Mouse (Mus musculus): ENCODE results near the gene Meox1. TPM values are rescaled to one million over a fixed set of nuclear protein-coding genes. Genes with fewer than 3 reads are reported as not detected.
A peak's percentile ranks its signal among the peaks of the same experiment; 100 is the strongest.

Gene Meox1
- polyA plus RNA-seq, 1 experiment from 2014 or later, result 15.2 TPM

DNA sequence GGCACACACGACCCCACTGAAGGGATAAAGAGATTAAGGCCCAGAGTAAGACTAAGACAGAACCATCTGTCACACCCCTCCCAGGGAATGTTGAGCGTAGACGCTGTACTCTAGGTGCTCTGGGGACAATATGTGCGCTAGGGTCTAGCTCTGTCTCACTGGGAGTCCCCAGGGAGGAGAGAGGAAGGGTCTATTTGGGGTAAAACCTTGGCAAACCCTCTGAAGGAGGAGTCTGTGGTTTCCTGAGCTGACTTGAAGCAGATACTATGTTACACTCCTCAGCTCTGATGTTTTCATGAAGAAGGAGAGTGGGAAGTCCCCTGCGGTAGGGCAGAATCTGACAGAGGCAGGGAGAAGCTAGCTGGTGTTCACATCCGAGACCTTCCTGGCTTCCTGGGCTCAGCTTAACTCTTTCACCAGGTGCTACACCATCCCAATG lies 8.3 kb downstream of the Meox1 start:
- H3K4me1 ChIP-seq (ENCODE audit: insufficient read depth, low read length), result peaks cover 65% of the 10 kb centered on the region
- 56% methylated on average over 6 of the region's 6 CpGs for WGBS

DNA sequence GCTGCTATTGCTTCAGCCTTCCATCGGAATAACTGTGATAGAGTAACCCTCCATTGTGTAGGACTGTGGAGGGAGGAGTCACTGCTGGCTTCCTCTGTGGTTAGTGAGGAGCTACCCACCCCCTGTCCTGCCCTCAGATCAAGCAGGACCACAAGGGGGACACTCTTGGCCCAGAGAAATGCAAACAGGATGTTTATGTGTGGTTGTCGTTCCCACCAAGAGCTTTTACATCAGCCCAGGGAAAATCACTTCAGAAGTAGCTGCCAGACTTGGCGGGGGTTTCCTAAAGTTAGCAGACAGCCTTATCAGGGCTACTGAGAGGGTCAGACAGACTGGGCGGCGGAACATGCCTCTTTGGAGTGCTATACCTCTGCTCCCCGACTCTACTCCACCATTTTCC lies 8.9 kb downstream of the Meox1 start:
- ATAC-seq (ENCODE audit: low FRiP score, low TSS enrichment), result no peak
- Histone ChIP-seq H3K27me3 (ENCODE audit: insufficient read depth, low read length) (peaks cover 11% of the 10 kb centered on the region; the same call in 1 of the 2 replicates), H3K27ac (ENCODE audit: low read length) (peak overlapping the region; percentile 70), H3K9me3 (ENCODE audit: low read length) (no peaks in the 10 kb centered on the region), H3K9ac (replicated peaks; ENCODE audit: low read length) (no peak overlapping the region), H3K4me3 (ENCODE audit: low read length) (no peak overlapping the region), H3K4me2 (replicated peaks; ENCODE audit: low read depth, low read length) (no peak overlapping the region), H3K36me3 (ENCODE audit: insufficient read depth, low read length) (no peaks in the 10 kb centered on the region), H3K4me1 (ENCODE audit: insufficient read depth, low read length) (peaks cover 71% of the 10 kb centered on the region)
- WGBS, result 45% methylated on average over 6 of the region's 6 CpGs

More for the DNA sequence above, 8.3 kb downstream of the Meox1 start:
- Histone ChIP-seq H3K9ac (replicated peaks; ENCODE audit: low read length) (no peak overlapping the region), H3K4me3 (ENCODE audit: low read length) (no peak overlapping the region), H3K27ac (ENCODE audit: low read length) (peak overlapping the region; percentile 70), H3K36me3 (ENCODE audit: insufficient read depth, low read length) (no peaks in the 10 kb centered on the region), H3K9me3 (ENCODE audit: low read length) (no peaks in the 10 kb centered on the region), H3K27me3 (ENCODE audit: insufficient read depth, low read length) (peaks cover 11% of the 10 kb centered on the region; the same call in 1 of the 2 replicates), H3K4me2 (replicated peaks; ENCODE audit: low read depth, low read length) (no peak overlapping the region)
- no peak for ATAC-seq (ENCODE audit: low FRiP score, low TSS enrichment)

DNA sequence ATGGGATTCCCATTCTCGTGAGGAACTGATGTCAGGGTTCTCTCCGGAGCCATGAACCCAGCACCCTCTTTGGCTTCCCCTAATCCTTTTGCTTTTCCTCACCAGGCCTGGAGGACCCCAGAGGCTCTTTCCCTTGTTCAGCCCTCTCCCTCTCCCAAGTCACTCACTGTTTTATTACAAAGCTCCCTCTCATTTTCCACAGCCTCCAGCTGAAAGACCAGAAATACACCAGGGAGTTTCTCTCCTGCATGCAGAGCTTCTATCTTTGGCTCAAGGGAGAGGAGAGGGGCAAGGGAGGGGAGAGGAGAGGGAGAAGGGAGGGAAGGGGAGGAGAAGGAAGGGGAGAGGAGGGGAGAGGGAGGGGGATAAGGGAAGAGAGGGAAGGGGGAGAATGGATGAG lies 10.3 kb downstream of the Meox1 start:
- Histone ChIP-seq H3K9me3 (ENCODE audit: low read length) (no peaks in the 10 kb centered on the region), H3K27me3 (ENCODE audit: insufficient read depth, low read length) (peaks cover 7% of the 10 kb centered on the region; the same call in 1 of the 2 replicates), H3K4me1 (ENCODE audit: insufficient read depth, low read length) (peaks cover 68% of the 10 kb centered on the region), H3K4me3 (ENCODE audit: low read length) (no peak overlapping the region), H3K27ac (ENCODE audit: low read length) (no peak overlapping the region), H3K36me3 (ENCODE audit: insufficient read depth, low read length) (no peaks in the 10 kb centered on the region), H3K9ac (replicated peaks; ENCODE audit: low read length) (no peak overlapping the region), H3K4me2 (replicated peaks; ENCODE audit: low read depth, low read length) (no peak overlapping the region)
- ATAC-seq (ENCODE audit: low FRiP score, low TSS enrichment), result no peak
- WGBS, result 51% methylated on average over 2 of the region's 2 CpGs

DNA sequence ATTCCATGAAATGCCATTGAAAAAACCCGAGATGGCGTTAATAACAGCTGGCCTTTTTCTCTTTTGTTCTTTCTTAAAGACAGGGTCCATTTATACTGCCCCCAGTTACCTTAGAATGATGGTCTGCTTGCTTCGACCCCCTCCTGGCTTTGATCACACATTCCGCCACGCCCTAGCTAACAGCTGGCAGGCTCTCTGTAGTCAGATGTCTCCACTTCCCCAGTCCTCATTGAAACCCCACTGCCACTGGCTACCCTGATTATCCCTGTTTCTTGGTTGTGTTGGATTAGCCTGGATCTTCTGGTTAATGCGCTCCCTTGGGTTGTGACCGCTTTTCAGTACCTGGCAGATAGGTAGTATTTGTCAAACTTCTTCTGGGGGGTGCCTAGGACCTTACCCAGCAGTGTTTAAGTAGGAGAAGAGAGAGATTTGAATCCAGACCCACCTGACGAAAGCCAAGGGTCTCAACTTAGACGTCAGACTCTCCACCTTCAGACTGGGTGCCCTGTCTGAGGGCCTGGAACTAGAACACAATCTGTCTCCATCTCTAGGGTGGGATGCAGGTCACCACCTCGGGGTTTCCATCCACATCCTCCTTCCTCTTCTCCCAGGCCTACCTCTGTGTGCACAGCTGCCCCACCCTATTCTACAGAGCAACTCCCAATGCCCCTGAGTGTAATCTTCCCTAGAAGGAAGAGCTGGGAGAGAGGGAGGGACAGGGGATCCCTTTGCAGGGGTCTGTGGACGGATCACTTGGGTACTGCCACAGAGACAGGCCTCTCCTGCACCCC lies 11.5 kb downstream of the Meox1 start:
- Histone ChIP-seq H3K4me2 (replicated peaks; ENCODE audit: low read depth, low read length) (no peak overlapping the region), H3K27ac (ENCODE audit: low read length) (peak overlapping the region; percentile 73; the same call in 1 of the 2 replicates)

DNA sequence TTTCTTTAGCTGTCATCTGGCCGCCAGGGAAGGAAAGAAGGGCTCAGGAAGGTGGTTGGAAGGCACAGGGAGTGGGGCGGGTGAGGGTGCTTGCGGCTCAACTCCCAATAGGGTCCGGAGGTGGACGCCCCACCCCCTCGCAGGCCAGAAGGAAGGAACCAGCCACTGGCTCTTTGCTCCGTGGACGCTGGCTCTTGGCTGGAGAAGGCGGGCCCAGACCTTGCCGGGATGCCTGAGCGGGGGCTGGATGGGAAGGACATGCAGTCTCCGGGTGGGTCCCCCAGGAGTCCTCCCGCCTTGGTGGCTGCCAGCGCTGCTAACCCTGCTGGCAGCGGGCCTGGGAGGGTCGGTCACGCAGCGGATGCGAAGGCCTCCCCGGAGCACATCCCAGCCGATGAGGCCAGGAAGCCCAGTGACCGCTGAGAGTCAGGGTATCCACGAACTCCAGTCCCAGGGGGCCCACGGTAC lies 12.5 kb downstream of the Meox1 start:
- peak overlapping the region; percentile 63 for H3K4me2 ChIP-seq (replicated peaks; ENCODE audit: low read depth, low read length)
- 5% methylated on average over 24 of the region's 24 CpGs for WGBS

More for the DNA sequence above, 11.5 kb downstream of the Meox1 start:
- H3K9me3 ChIP-seq (ENCODE audit: low read length), result no peaks in the 10 kb centered on the region
- H3K27me3 ChIP-seq (ENCODE audit: insufficient read depth, low read length), result peaks cover 6% of the 10 kb centered on the region; the same call in 1 of the 2 replicates
- H3K4me3 ChIP-seq (ENCODE audit: low read length), result no peak overlapping the region
- 72% methylated on average over 11 of the region's 11 CpGs for WGBS
- H3K9ac ChIP-seq (replicated peaks; ENCODE audit: low read length), result no peak overlapping the region
- H3K36me3 ChIP-seq (ENCODE audit: insufficient read depth, low read length), result no peaks in the 10 kb centered on the region
- peaks cover 70% of the 10 kb centered on the region for H3K4me1 ChIP-seq (ENCODE audit: insufficient read depth, low read length)
- no peak for ATAC-seq (ENCODE audit: low FRiP score, low TSS enrichment)

DNA sequence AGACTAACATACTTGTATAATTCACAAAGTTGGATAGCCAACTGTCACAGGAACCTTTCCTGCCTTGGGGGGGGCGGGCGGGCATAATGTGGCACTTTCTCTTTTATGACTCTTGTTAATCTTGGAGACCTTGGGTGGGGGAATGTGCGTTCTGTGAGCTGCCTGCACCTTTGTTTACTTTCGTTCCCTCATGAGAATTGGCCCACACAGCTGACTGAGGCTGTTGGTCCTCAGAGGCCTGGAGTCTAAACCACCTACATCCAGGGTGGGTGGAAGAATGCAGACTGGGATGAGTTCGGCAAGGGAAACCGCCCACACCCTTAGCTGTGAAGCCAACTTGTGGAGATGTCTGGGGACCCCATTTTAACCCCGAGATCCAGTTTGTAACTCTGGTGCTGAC lies 13.0 kb downstream of the Meox1 start:
- Histone ChIP-seq H3K9ac (replicated peaks; ENCODE audit: low read length) (peak overlapping the region; percentile 67), H3K9me3 (ENCODE audit: low read length) (no peaks in the 10 kb centered on the region), H3K4me3 (ENCODE audit: low read length) (no peak overlapping the region), H3K4me2 (replicated peaks; ENCODE audit: low read depth, low read length) (peak overlapping the region; percentile 63), H3K27me3 (ENCODE audit: insufficient read depth, low read length) (peaks cover 5% of the 10 kb centered on the region; the same call in 1 of the 2 replicates), H3K4me1 (ENCODE audit: insufficient read depth, low read length) (peaks cover 60% of the 10 kb centered on the region), H3K27ac (ENCODE audit: low read length) (peak overlapping the region; percentile 73), H3K36me3 (ENCODE audit: insufficient read depth, low read length) (no peaks in the 10 kb centered on the region)
- no peak for ATAC-seq (ENCODE audit: low FRiP score, low TSS enrichment)
- WGBS, result 37% methylated on average over 7 of the region's 7 CpGs

More for the DNA sequence above, 12.5 kb downstream of the Meox1 start:
- Histone ChIP-seq H3K9me3 (ENCODE audit: low read length) (no peaks in the 10 kb centered on the region), H3K36me3 (ENCODE audit: insufficient read depth, low read length) (no peaks in the 10 kb centered on the region), H3K27ac (ENCODE audit: low read length) (peak overlapping the region; percentile 73), H3K9ac (replicated peaks; ENCODE audit: low read length) (peak overlapping the region; percentile 67), H3K4me3 (ENCODE audit: low read length) (peak overlapping the region; percentile 35), H3K27me3 (ENCODE audit: insufficient read depth, low read length) (peaks cover 5% of the 10 kb centered on the region; the same call in 1 of the 2 replicates), H3K4me1 (ENCODE audit: insufficient read depth, low read length) (peaks cover 65% of the 10 kb centered on the region)
- ATAC-seq (ENCODE audit: low FRiP score, low TSS enrichment), result peak; percentile 88

DNA sequence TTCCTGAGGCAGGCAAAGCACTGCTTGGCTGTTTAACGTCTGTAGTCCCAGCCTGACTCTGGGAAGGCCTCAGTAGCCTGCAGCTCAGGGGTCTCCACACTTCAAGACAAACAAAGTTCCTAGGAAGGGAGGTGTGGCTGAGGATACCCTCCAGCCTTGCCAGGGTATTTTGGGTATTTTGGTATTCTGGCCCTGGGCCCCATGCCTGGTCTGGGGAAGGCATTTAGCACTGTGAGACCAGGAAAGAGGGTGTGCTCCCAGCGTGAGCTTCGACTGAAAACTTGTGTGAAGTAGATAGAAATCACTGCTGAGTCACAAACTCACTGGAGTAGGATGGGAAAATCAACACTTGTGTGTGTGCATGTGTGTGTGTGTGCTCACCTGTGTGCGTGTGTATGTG lies 14.5 kb downstream of the Meox1 start:
- no peaks in the 10 kb centered on the region for H3K36me3 ChIP-seq (ENCODE audit: insufficient read depth, low read length)
- WGBS, result 65% methylated on average over 4 of the region's 4 CpGs
- ATAC-seq (ENCODE audit: low FRiP score, low TSS enrichment), result no peak
- no peak overlapping the region for H3K4me3 ChIP-seq (ENCODE audit: low read length)
- no peak overlapping the region for H3K4me2 ChIP-seq (replicated peaks; ENCODE audit: low read depth, low read length)
- H3K27me3 ChIP-seq (ENCODE audit: insufficient read depth, low read length), result peaks cover 5% of the 10 kb centered on the region; the same call in 1 of the 2 replicates
- no peak overlapping the region for H3K27ac ChIP-seq (ENCODE audit: low read length)
- H3K9ac ChIP-seq (replicated peaks; ENCODE audit: low read length), result no peak overlapping the region
- no peaks in the 10 kb centered on the region for H3K9me3 ChIP-seq (ENCODE audit: low read length)
- H3K4me1 ChIP-seq (ENCODE audit: insufficient read depth, low read length), result peaks cover 49% of the 10 kb centered on the region

DNA sequence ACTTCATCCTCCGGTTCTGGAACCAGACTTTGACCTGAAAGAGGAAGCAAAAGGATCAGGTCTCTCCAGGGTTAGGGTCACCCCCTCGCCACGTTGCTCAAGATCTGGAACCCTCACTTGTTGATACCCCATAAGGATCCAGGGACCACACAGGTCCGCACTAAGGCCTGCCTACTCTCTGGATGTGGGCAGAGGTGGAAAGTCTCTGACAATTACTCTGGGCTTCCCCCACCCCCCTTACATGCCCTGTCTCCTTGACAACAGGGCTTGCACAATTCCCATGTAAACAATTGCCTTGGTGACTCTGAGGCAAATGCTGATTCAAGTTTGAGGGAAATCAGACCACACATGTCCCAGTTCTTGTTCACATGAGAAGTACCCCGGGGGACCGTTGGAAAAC lies 15.5 kb downstream of the Meox1 start:
- Histone ChIP-seq H3K4me2 (replicated peaks; ENCODE audit: low read depth, low read length) (no peak overlapping the region), H3K4me3 (ENCODE audit: low read length) (no peak overlapping the region), H3K9me3 (ENCODE audit: low read length) (no peaks in the 10 kb centered on the region), H3K4me1 (ENCODE audit: insufficient read depth, low read length) (peaks cover 52% of the 10 kb centered on the region), H3K9ac (replicated peaks; ENCODE audit: low read length) (no peak overlapping the region), H3K27ac (ENCODE audit: low read length) (no peak overlapping the region), H3K36me3 (ENCODE audit: insufficient read depth, low read length) (no peaks in the 10 kb centered on the region), H3K27me3 (ENCODE audit: insufficient read depth, low read length) (0 out of 2 replicates have a peak, but pooled peaks cover 5% of the 10 kb centered on the region)
- ATAC-seq (ENCODE audit: low FRiP score, low TSS enrichment), result no peak
- WGBS, result 70% methylated on average over 6 of the region's 6 CpGs

DNA sequence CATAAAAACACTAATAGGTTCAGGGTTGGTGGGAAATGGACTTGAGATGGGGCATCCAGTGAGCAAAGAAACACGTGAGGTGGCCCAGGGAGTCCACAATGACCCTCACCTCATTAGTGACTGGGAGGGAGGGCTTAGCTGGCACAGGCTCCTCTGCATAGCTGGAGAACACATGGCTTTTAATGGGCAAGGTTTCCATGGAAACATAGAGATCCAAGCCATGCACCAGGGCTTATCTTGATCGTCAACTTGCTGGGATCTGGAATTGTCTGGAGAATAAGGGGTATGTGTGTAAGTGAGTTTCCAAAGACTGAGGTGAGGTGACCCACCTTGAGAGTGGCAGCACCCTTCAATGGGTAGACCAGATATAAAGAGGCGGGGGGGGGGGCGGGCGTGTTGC lies 19.2 kb downstream of the Meox1 start:
- ATAC-seq (ENCODE audit: low FRiP score, low TSS enrichment), result no peak
- 75% methylated on average over 5 of the region's 5 CpGs for WGBS
- no peaks in the 10 kb centered on the region for H3K9me3 ChIP-seq (ENCODE audit: low read length)

DNA sequence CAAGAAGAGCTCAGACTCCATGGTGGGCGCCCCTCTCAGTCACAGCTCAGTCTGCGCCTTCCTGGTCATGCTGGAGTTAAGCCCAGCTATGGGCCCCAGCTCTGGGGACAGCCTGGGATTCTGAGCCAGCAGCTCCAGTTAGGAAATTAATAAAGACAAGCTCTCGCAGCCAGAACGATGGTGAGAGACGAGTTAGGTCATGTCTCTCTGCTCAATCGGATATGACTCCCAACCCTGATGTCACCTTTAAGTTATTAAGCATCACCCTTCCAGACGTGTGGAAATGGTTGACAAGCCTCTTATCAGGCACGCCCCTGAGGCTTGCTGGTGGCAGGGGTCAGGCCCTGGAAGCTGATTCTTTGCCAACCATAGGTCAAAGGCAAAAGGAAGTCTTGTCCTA lies 20.3 kb downstream of the Meox1 start:
- Histone ChIP-seq H3K4me3 (ENCODE audit: low read length) (no peak overlapping the region), H3K36me3 (ENCODE audit: insufficient read depth, low read length) (no peaks in the 10 kb centered on the region), H3K4me2 (replicated peaks; ENCODE audit: low read depth, low read length) (no peak overlapping the region), H3K4me1 (ENCODE audit: insufficient read depth, low read length) (peaks cover 37% of the 10 kb centered on the region), H3K9me3 (ENCODE audit: low read length) (no peaks in the 10 kb centered on the region), H3K27ac (ENCODE audit: low read length) (no peak overlapping the region), H3K9ac (replicated peaks; ENCODE audit: low read length) (no peak overlapping the region), H3K27me3 (ENCODE audit: insufficient read depth, low read length) (0 out of 2 replicates have a peak, but pooled peaks cover 2% of the 10 kb centered on the region)
- no peak for ATAC-seq (ENCODE audit: low FRiP score, low TSS enrichment)
- 49% methylated on average over 8 of the region's 8 CpGs for WGBS

More for the DNA sequence above, 19.2 kb downstream of the Meox1 start:
- H3K27ac ChIP-seq (ENCODE audit: low read length), result no peak overlapping the region
- H3K9ac ChIP-seq (replicated peaks; ENCODE audit: low read length), result no peak overlapping the region
- H3K4me1 ChIP-seq (ENCODE audit: insufficient read depth, low read length), result peaks cover 42% of the 10 kb centered on the region
- no peak overlapping the region for H3K4me2 ChIP-seq (replicated peaks; ENCODE audit: low read depth, low read length)
- no peak overlapping the region for H3K4me3 ChIP-seq (ENCODE audit: low read length)
- 0 out of 2 replicates have a peak, but pooled peaks cover 2% of the 10 kb centered on the region for H3K27me3 ChIP-seq (ENCODE audit: insufficient read depth, low read length)
- no peaks in the 10 kb centered on the region for H3K36me3 ChIP-seq (ENCODE audit: insufficient read depth, low read length)

All from kidney, embryonic 16.5 days (tissue).